Mouse (Mus musculus) B cell, adult (primary cell): Measurements from ENCODE around the gene Npr1. TPM values are rescaled to one million over a fixed set of nuclear protein-coding genes. Genes with fewer than 3 reads are reported as not detected.

Experiments
- total RNA-seq: library from RNA; stranded (reverse); gene quantifications from 4 replicates; pipeline ENCODE4 v1.2.4, GENCODE M21; 2023; ENCODE audit not compliant: inconsistent age

Npr1 gene
- total RNA-seq: 0.83 TPM in 1 of 4 replicates, not detected in the others

DNA sequence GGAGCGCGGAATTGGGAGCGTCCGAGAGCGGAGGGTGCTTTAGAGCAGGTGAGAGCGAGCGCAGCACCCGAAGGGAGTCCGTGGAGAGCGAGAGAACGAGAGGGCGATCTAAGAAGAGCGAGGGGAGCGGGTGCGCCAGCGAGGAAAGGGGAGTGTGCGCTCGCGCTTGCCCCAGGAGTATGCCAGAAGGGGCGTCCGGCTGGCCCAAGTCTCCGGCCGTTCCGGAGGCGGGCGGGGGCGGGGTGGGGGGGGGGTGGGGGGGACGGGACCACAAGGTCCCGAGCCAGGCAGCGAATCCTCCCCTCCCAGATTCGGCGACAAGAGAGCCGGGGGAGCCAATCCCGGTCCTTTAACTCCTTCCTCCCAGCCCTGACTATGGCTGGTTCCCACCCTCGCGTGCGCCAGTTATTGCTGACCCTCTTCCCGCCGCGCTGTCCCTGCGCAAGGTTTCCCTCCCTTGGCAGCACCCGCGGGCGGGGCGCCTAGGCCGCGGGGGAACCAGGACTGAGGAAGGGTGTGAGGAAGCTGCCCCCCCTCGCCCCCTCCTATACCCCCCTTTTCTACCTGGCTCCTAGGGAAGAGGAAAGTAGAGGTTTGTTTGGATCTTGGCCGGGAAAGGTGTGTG is at the start of gene Npr1:
Npr1 (minus strand) TSS at position 181 of the 625 bp plus-strand sequence.

DNA sequence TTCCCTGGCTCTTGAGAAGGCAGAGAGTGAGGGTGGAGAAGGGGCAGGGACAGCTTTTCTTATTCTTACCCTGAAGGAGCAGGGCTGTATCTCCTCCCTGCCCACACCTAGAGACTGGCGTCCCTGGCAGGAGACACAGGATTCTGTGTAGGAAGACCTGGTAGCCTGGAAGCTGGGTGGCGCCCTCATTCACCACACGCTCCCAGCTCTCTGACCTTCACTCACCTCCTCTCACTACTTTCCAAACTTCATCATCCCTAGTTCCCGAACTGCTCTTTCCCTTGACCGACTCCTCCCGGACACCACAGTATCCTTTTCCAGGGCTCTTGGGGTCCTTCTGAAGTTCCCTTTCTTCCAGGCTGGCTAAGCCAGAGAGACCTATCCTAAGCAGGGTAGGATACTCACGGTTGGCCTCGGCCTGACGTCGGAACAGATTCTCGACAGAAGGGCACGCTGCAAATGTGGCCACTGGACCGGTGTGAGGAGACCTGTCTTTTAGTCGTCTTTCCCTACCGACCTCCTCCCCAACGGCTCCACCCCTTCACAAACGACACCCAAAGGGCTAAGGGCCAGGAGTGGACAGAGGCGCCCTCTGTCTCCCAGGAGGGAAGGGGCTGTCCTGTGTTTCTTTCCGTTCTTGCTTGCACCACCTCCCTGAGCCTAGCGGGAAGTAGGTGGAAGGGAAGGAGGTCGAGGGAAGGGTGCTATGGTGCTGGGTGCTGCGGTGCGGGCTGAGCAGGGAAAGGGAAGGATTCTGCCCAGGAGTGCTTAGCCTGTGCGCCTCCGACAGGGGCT is 48.3 kb upstream of the Npr1 start, which contains the start of the genes S100a1 and S100a13:
S100a1 (minus strand) TSS at position 597 of the 795 bp plus-strand sequence.
S100a13 (plus strand) TSS at position 640 of the 795 bp plus-strand sequence.

DNA sequence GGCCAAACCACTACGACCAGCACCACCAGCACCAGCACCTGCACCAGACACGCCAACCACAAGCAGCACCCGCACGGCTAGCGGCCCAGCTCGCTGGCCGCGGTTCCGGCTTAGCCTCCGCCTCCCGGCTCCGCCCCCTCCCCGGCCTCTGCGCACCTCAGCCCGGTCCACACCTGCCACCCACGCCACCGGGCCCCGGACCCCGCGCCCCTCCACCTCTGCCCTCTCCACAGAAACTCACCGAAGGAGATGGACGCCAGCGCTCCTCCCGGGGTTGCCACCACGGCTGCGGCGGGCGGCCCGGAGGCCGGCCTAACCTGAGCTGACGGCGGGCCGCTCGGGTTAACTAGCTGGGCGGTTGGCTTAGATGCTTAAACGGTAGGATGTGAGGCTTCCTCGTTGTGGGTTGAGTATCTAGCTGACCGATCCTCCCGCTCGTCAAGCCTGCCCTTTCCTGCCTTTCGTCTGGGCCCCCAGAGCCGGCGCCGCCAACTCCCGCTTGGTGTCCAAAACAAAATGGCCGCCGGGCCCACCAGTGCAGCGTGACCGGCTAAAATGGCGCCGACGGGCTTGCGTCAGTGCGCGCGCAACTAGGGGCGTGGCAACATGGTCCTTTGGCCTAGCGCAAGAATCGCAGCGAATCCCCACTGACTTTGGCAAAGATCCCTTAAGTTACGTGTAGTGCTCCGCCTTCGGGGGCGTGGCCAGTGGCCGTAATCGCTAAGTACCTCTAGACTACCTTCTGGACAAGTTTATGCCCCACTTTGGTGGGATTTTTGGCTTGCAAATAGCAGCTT is 43.5 kb upstream of the Npr1 start, which contains the start of gene Chtop:
Chtop (minus strand) TSS at position 549 of the 797 bp plus-strand sequence.

DNA sequence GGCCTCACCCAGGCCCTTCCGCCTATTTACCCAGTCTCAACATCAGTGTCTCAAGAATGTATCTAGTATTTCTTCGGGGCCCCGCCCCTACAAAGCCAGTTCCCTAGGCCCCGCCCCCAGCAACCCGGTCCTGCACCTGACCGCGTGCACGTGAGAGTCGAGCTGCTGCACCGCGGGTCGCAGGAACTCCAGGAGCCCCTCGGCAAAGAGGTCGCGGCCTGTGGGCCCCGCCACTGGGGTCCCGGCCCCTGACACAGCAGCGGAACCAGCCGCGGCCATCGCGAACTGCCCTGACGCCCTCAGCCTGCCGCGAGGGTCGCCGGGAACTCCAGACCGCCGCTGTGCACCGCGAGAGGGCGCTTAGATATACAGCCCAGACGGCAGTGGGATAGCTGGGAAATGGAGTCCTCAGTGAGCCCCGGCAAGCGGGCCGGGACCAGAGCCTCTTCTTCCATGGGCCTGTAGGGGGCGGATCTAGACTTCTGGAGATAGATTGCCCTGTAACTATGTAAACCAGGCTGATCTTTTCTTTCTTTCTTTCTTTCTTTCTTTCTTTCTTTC is 25.1 kb upstream of the Npr1 start, which contains the start of gene Snapin:
Snapin (minus strand) TSS at position 338 of the 561 bp plus-strand sequence.

DNA sequence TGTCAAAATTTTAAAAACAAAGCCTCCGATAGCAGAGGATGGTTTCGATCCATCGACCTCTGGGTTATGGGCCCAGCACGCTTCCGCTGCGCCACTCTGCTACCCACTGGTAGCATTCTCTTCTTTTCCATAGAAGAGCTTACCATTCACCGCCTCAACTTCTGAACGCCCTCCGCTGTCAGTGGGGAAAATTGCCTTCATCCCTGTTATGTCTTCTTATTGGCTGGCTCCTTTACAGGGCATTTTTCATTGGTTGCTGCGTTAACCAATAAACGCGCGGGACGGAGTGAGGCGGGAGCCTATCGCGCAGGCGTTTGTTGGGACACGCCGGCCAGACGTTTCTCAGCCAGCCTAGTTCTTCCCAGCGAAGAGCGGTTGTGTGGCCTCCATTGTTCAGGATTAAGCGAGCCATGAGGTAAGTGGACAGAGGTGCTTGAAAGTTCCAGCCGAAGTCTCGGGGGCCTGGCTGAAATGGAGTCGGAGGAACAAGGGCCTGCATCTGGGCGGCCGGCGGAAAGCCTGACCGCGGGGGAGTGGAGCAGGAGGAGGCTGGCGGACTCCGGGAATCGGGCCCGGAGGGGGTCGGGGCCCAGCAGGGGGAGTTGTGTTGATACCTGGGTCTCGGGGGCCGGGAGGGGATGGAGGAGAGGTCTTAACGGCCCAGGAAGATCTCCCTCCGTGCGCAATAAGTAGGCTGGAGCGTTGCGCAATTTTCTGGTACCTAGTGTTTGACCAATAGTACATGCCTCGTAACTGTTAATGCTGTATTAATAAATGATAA is 10.4 kb upstream of the Npr1 start, which contains the start of gene Ilf2:
Ilf2 (plus strand) TSS at position 296 of the 781 bp plus-strand sequence.

DNA sequence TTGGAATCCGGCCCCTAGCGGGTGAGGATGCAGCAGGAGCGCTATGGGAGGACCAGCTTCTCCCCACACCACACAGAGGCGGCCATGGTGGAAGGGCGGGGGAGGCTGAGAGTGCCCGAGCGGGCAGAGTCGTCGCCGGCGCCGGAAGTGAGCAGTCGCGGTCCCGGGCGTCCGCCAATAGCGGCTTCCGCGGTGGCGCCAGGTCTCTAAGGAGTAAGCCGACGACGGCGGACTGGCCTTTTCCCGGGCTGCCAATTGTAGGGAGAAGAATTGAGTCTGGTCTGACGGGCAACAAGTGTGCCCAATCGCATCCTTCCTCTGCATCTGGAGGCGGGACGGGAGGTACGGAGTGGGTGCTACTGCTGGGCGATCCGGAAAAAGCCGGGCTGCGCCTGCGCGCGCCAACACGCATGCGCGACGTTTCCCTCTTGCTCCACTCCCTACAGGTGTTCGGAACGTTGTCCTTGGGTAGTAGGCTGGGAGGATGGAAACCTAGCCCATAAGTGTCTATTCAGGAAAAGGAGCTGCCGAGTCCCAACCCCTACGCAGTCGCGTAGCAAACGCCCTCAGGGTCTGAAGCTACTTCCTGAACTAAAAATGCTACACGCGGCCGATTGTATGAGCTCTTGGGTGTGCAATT is 32.2 kb downstream of the Npr1 start, which contains the start of gene Ints3:
Ints3 (minus strand) TSS at position 242 of the 640 bp plus-strand sequence.

Other genes starting within 250 kb of the Npr1 start
- 90.1 to 110 TPM (median 97.2 TPM) in 4 replicates for gene Jtb, start 234.3 kb downstream of the Npr1 start, total RNA-seq
- not detected in 4 replicates for gene Creb3l4, start 222.4 kb downstream of the Npr1 start, total RNA-seq
- 29.2 to 30.8 TPM (median 30.3 TPM) in 4 replicates for gene Slc39a1, start 217.7 kb downstream of the Npr1 start, total RNA-seq
- 175 to 191 TPM (median 186 TPM) in 4 replicates for gene Crtc2, start 211.7 kb downstream of the Npr1 start, total RNA-seq
- gene Dennd4b, start 200.7 kb downstream of the Npr1 start, total RNA-seq: 174 to 198 TPM (median 187 TPM) in 4 replicates
- gene Gatad2b, start 172.7 kb downstream of the Npr1 start, total RNA-seq: 110 to 130 TPM (median 118 TPM) in 4 replicates
- gene Slc27a3, start 75.9 kb downstream of the Npr1 start, total RNA-seq: 0.99 to 2.0 TPM (median 1.6 TPM) in 4 replicates
- 50.8 to 61.1 TPM (median 56.2 TPM) in 4 replicates for gene Ints3, start 32.2 kb downstream of the Npr1 start, total RNA-seq
- gene Ilf2, start 10.3 kb upstream of the Npr1 start, total RNA-seq: 85.5 to 94.6 TPM (median 90.6 TPM) in 4 replicates
- 52.9 to 66.8 TPM (median 60.9 TPM) in 4 replicates for gene Snapin, start 25.2 kb upstream of the Npr1 start, total RNA-seq
- 188 to 206 TPM (median 192 TPM) in 4 replicates for gene Chtop, start 43.6 kb upstream of the Npr1 start, total RNA-seq
- gene S100a1, start 48.5 kb upstream of the Npr1 start, total RNA-seq: 1.0 to 1.6 TPM in 2 of 4 replicates, not detected in the others
- 17.0 to 22.0 TPM (median 19.6 TPM) in 4 replicates for gene S100a13, start 48.6 kb upstream of the Npr1 start, total RNA-seq
- 0.48 to 1.3 TPM (median 0.83 TPM) in 3 of 4 replicates, not detected in the other for gene S100a14, start 61.0 kb upstream of the Npr1 start, total RNA-seq
- gene S100a16, start 71.4 kb upstream of the Npr1 start, total RNA-seq: not detected in 4 replicates
- gene S100a3, start 94.7 kb upstream of the Npr1 start, total RNA-seq: 0.27 to 1.6 TPM (median 0.86 TPM) in 3 of 4 replicates, not detected in the other
- not detected in 4 replicates for gene S100a2, start 124.4 kb upstream of the Npr1 start, total RNA-seq
- 3.3 TPM in 1 of 4 replicates, not detected in the others for gene Gm42674, start 136.0 kb upstream of the Npr1 start, total RNA-seq
- 51.7 to 70.7 TPM (median 60.6 TPM) in 4 replicates for gene S100a4, start 137.9 kb upstream of the Npr1 start, total RNA-seq
- gene S100a5, start 142.7 kb upstream of the Npr1 start, total RNA-seq: 2.0 to 6.8 TPM (median 4.0 TPM) in 4 replicates
- gene S100a6, start 147.0 kb upstream of the Npr1 start, total RNA-seq: 62.1 to 83.5 TPM (median 70.4 TPM) in 4 replicates
- not detected in 4 replicates for gene S100a7a, start 188.2 kb upstream of the Npr1 start, total RNA-seq
- 4.9 to 7.9 TPM (median 6.2 TPM) in 4 replicates for gene S100a8, start 203.1 kb upstream of the Npr1 start, total RNA-seq
- gene S100a9, start 229.9 kb upstream of the Npr1 start, total RNA-seq: 5.4 to 8.4 TPM (median 7.1 TPM) in 4 replicates